7 mouse cellular contexts compared by ENCODE assay signal in genomic region chr2:30171371-30171996, GRCm38 (mm10). TPM values are rescaled to one million over a fixed set of nuclear protein-coding genes. Genes with fewer than 3 reads are reported as not detected.
DNase-seq lines count a peak whose midpoint lies in the region; ATAC-seq and TF ChIP-seq lines count a peak whose summit lies in the region.

Gene Endog (plus strand): TSS chr2:30171493.

- peaks cover 41% of the 10 kb centered on the region for H3K36me3 ChIP-seq in embryonic facial prominence, embryonic 12.5 days
- H3K36me3 ChIP-seq in kidney, adult 2 months (ENCODE audit: control insufficient read depth, insufficient read depth, low read length): no peaks in the 10 kb centered on the region
- peaks cover 23% of the 10 kb centered on the region for H3K36me3 ChIP-seq in limb, embryonic 11.5 days (ENCODE audit: control insufficient read depth, insufficient read depth, low read length)
- H3K36me3 ChIP-seq in midbrain, embryonic 13.5 days: peaks cover 40% of the 10 kb centered on the region
- peaks cover 29% of the 10 kb centered on the region for H3K36me3 ChIP-seq in small intestine, adult 2 months (ENCODE audit: control insufficient read depth, insufficient read depth, low read length)

- H3K9me3 ChIP-seq in embryonic facial prominence, embryonic 12.5 days: peaks cover 6% of the 10 kb centered on the region
- H3K9me3 ChIP-seq in limb, embryonic 11.5 days (ENCODE audit: control insufficient read depth, low read length): peaks cover 5% of the 10 kb centered on the region; the same call in 1 of the 2 replicates
- peaks cover 6% of the 10 kb centered on the region for H3K9me3 ChIP-seq in midbrain, embryonic 13.5 days

- H3K27ac ChIP-seq in embryonic facial prominence, embryonic 12.5 days: peak within 1 kb of the TSS; percentile 86
- H3K27ac ChIP-seq in kidney, adult 2 months (ENCODE audit: insufficient read depth, low read depth, low read length): peak within 1 kb of the TSS; percentile 48
- peak within 1 kb of the TSS; percentile 62 for H3K27ac ChIP-seq in limb, embryonic 11.5 days (replicated peaks; ENCODE audit: low read depth, low read length)
- H3K27ac ChIP-seq in midbrain, embryonic 13.5 days: peak within 1 kb of the TSS; percentile 92
- peak within 1 kb of the TSS; percentile 84 for H3K27ac ChIP-seq in small intestine, adult 2 months (ENCODE audit: insufficient read depth, low read depth, low read length)

- H3K4me1 ChIP-seq in embryonic facial prominence, embryonic 12.5 days: peaks cover 8% of the 10 kb centered on the region
- H3K4me1 ChIP-seq in kidney, adult 2 months (ENCODE audit: control insufficient read depth, insufficient read depth, low read length): peaks cover 4% of the 10 kb centered on the region; the same call in 1 of the 2 replicates
- H3K4me1 ChIP-seq in limb, embryonic 11.5 days (ENCODE audit: control insufficient read depth, insufficient read depth, low read length): peaks cover 3% of the 10 kb centered on the region; the same call in 1 of the 2 replicates
- peaks cover 14% of the 10 kb centered on the region for H3K4me1 ChIP-seq in midbrain, embryonic 13.5 days (replicated peaks)
- peaks cover 6% of the 10 kb centered on the region for H3K4me1 ChIP-seq in small intestine, adult 2 months (ENCODE audit: control insufficient read depth, insufficient read depth, insufficient read length, low read length)

- no peaks in the 10 kb centered on the region for H3K27me3 ChIP-seq in embryonic facial prominence, embryonic 12.5 days
- H3K27me3 ChIP-seq in kidney, adult 2 months (replicated peaks; ENCODE audit: control insufficient read depth, insufficient read depth, low read length): no peaks in the 10 kb centered on the region
- no peaks in the 10 kb centered on the region for H3K27me3 ChIP-seq in limb, embryonic 11.5 days (ENCODE audit: control insufficient read depth, insufficient read depth, low read length)
- peaks cover 7% of the 10 kb centered on the region; the same call in 1 of the 2 replicates for H3K27me3 ChIP-seq in midbrain, embryonic 13.5 days
- no peaks in the 10 kb centered on the region for H3K27me3 ChIP-seq in small intestine, adult 2 months (ENCODE audit: control insufficient read depth, insufficient read depth, low read length)

- peak; percentile 97 for TF ChIP-seq POLR2A in kidney, adult 2 months (IDR thresholded peaks at IDR 0.05; ENCODE audit: low read depth, low read length)
- peak; percentile 94 for TF ChIP-seq POLR2A in small intestine, adult 2 months (IDR thresholded peaks at IDR 0.05; ENCODE audit: low read depth, low read length)

- peak within 1 kb of the TSS; percentile 94 for H3K4me2 ChIP-seq in embryonic facial prominence, embryonic 12.5 days (replicated peaks)
- peak within 1 kb of the TSS; percentile 96 for H3K4me2 ChIP-seq in limb, embryonic 11.5 days (ENCODE audit: low read depth, severe bottlenecking)
- peak within 1 kb of the TSS; percentile 95 for H3K4me2 ChIP-seq in midbrain, embryonic 13.5 days (replicated peaks)

- ATAC-seq in embryonic facial prominence, embryonic 12.5 days (ENCODE audit: insufficient number of reproducible peaks, insufficient read depth, low FRiP score, low TSS enrichment): peak; percentile 92
- ATAC-seq in limb, embryonic 11.5 days (ENCODE audit: insufficient number of reproducible peaks, low FRiP score, low TSS enrichment, low read depth): peak; percentile 87
- ATAC-seq in midbrain, embryonic 13.5 days: peak; percentile 97

- H3K4me3 ChIP-seq in embryonic facial prominence, embryonic 12.5 days: peak within 1 kb of the TSS; percentile 71
- peak within 1 kb of the TSS; percentile 68 for H3K4me3 ChIP-seq in kidney, adult 2 months (ENCODE audit: insufficient read depth, low read depth, low read length)
- H3K4me3 ChIP-seq in limb, embryonic 11.5 days (ENCODE audit: low read depth, low read length): peak within 1 kb of the TSS; percentile 73
- peak within 1 kb of the TSS; percentile 63 for H3K4me3 ChIP-seq in midbrain, embryonic 13.5 days (replicated peaks)
- peak within 1 kb of the TSS; percentile 83 for H3K4me3 ChIP-seq in small intestine, adult 2 months (ENCODE audit: low read depth, low read length)

- TF ChIP-seq CTCF in kidney, adult 2 months (conservative IDR thresholded peaks at IDR 0.05; ENCODE audit: insufficient read depth, insufficient read length, low read depth, low read length): no peak
- TF ChIP-seq CTCF in small intestine, adult 2 months (IDR thresholded peaks at IDR 0.05; ENCODE audit: extremely low read depth, insufficient read length, insufficient replicate concordance, low read depth, low read length): no peak

- peak within 1 kb of the TSS; percentile 79 for H3K9ac ChIP-seq in embryonic facial prominence, embryonic 12.5 days
- peak within 1 kb of the TSS; percentile 76 for H3K9ac ChIP-seq in limb, embryonic 11.5 days (ENCODE audit: low read length)
- H3K9ac ChIP-seq in midbrain, embryonic 13.5 days (replicated peaks): peak within 1 kb of the TSS; percentile 73

- WGBS in embryonic facial prominence, embryonic 12.5 days: under 1% methylated on average over 75 of the region's 75 CpGs
- under 1% methylated on average over 75 of the region's 75 CpGs for WGBS in kidney, adult 2 months
- WGBS in limb, embryonic 11.5 days: under 1% methylated on average over 75 of the region's 75 CpGs
- WGBS in midbrain, embryonic 13.5 days: under 1% methylated on average over 75 of the region's 75 CpGs
- WGBS in small intestine, adult 2 months: 1% methylated on average over 75 of the region's 75 CpGs

- peak; percentile 90 for DNase-seq in adrenal gland, postnatal 25 days
- DNase-seq in heart, adult 18-20 months: peak; percentile 92 to 95
- DNase-seq in kidney, adult 2 months: peak; percentile 95
- peak; percentile 83 for DNase-seq in limb, embryonic 11.5 days (ENCODE audit: low spot score)

RNA-seq across cellular contexts. Expression of gene Endog, which starts in this region (rescaled TPM):
- total RNA-seq in adrenal gland, postnatal 25 days (2021): 29.5 and 34.8 TPM in 2 replicates
- 18.5 TPM in 2 replicates for polyA plus RNA-seq in embryonic facial prominence, embryonic 12.5 days (2016; fragmentation: Nextera tagmentation; extraction: Ambion mirVana)
- total RNA-seq in heart, adult 18-20 months (2021): 10 to 100 TPM; 89.0 to 98.3 TPM
- 78.0 and 98.0 TPM in 2 replicates for polyA plus RNA-seq in kidney, adult 2 months (2012; rRNA removed)
- polyA plus RNA-seq in limb, embryonic 11.5 days (2014; fragmentation: Nextera tagmentation; extraction: Ambion mirVana): 18.3 and 20.7 TPM in 2 replicates
- 12.1 and 13.8 TPM in 2 replicates for polyA plus RNA-seq in midbrain, embryonic 13.5 days (2015; fragmentation: Nextera tagmentation; extraction: Ambion mirVana)
- polyA plus RNA-seq in small intestine, adult 2 months (2012; rRNA removed): 109 and 147 TPM in 2 replicates

Comparison
In these comparisons a context has a peak if more than half of its experiments do, and no peak if none do; other contexts are left out.
1. Peak in every context shown above with its lines: DNase-seq, ATAC-seq, H3K4me3 ChIP-seq and H3K27ac ChIP-seq.